Mouse (Mus musculus) G1E (cell line): ENCODE results near the gene Naa38. TPM values are rescaled to one million over a fixed set of nuclear protein-coding genes. Genes with fewer than 3 reads are reported as not detected.
A peak's percentile ranks its signal among the peaks of the same experiment; 100 is the strongest.

ENCODE experiments used
- ATAC-seq: 2 replicates; pipeline ENCODE4 v1.8.0; 2016; ENCODE audit warnings: mild to moderate bottlenecking; ENCODE audit not compliant: insufficient number of reproducible peaks, poor library complexity, low FRiP score, severe bottlenecking; ENCODE audit errors: extremely low read depth
- DNase-seq: peaks from one replicate; pipeline ENCODE4 v3.0.0; 2012; ENCODE audit warnings: low spot score
- H3K27me3 ChIP-seq: 2 replicates; pipeline ENCODE4 v1.6.1; 2012; ENCODE audit warnings: mild to moderate bottlenecking, low read length, inconsistent platforms; ENCODE audit not compliant: insufficient read depth
- H3K36me3 ChIP-seq: replicated peaks from 2 replicates; pipeline ENCODE3; 2012; ENCODE audit warnings: mild to moderate bottlenecking, inconsistent platforms
- H3K4me1 ChIP-seq: 2 replicates; pipeline ENCODE4 v1.6.1; 2012; ENCODE audit warnings: low read depth, low read length, inconsistent platforms, mixed read lengths; ENCODE audit not compliant: insufficient read depth
- H3K4me3 ChIP-seq: 2 replicates; pipeline ENCODE4 v1.5.1; 2012; ENCODE audit warnings: low read depth, mild to moderate bottlenecking, inconsistent platforms, low read length, moderate library complexity, mixed read lengths
- H3K9me3 ChIP-seq: replicated peaks from 2 replicates; pipeline ENCODE4 v1.6.1; 2012; ENCODE audit warnings: inconsistent platforms
- CTCF ChIP-seq: IDR thresholded peaks from 2 replicates; pipeline ENCODE4 v1.5.1; 2012; ENCODE audit warnings: low read depth, low read length, inconsistent platforms, mixed read lengths
- GATA1 ChIP-seq: IDR thresholded peaks from 2 replicates; pipeline ENCODE4 v1.6.1; 2012; ENCODE audit warnings: borderline replicate concordance, low read length, inconsistent platforms, mixed read lengths
- GATA2 ChIP-seq: IDR thresholded peaks from 2 replicates; pipeline ENCODE4 v1.6.1; 2012; ENCODE audit warnings: low read depth, low read length, inconsistent platforms, borderline replicate concordance
- POLR2AphosphoS5 ChIP-seq: IDR thresholded peaks from 2 replicates; pipeline ENCODE4 v1.6.1; 2012; ENCODE audit warnings: low read depth, low read length, inconsistent platforms; ENCODE audit not compliant: insufficient replicate concordance
- TAL1 ChIP-seq: conservative IDR thresholded peaks from 2 replicates; pipeline ENCODE4 v1.6.1; 2012; ENCODE audit warnings: low read depth, low read length, inconsistent platforms, mixed read lengths
- polyA plus RNA-seq: library from polyadenylated mRNA; stranded (reverse); fragments of >175 nt; gene quantifications from 2 replicates; pipeline ENCODE4 v1.2.3, GENCODE M21; 2012
- total RNA-seq, 2 experiments: library from RNA; stranded (forward) in 1 of 2; stranded (reverse) in 1 of 2; fragments of 200-1000 nt in 1 of 2; fragments of >200 nt in 1 of 2; fragmentation: Nextera tagmentation in 1 of 2; gene quantifications; 2 replicates each; pipeline ENCODE4 v1.2.3; 2014 to 2017

The Naa38 gene
- total and polyA plus RNA-seq, 3 experiments: 98.4 to 171 (median 107) TPM

GRCm38 (mm10) chr11:69420554-69421000 is 25.3 kb downstream of the Naa38 start:
- Histone ChIP-seq H3K4me3 (peak overlapping the region; percentile 78; the same call in 1 of the 2 replicates), H3K36me3 (no peaks in the 10 kb centered on the region), H3K9me3 (no peaks in the 10 kb centered on the region), H3K27me3 (no peaks in the 10 kb centered on the region), H3K4me1 (peaks cover 79% of the 10 kb centered on the region)
- ATAC-seq (no peak), DNase-seq (no peak)
- TF ChIP-seq CTCF: no peak
- no peak for TF ChIP-seq GATA2
- no peak for TF ChIP-seq POLR2AphosphoS5
- no peak for TF ChIP-seq TAL1
- TF ChIP-seq GATA1: no peak

- H3K36me3 ChIP-seq: no peaks in the 10 kb centered on the region
- no peak overlapping the region; the same call in 1 of the 2 replicates for H3K4me3 ChIP-seq
- no peak for DNase-seq
- no peaks in the 10 kb centered on the region for H3K9me3 ChIP-seq
- no peaks in the 10 kb centered on the region for H3K27me3 ChIP-seq
- H3K4me1 ChIP-seq: peaks cover 86% of the 10 kb centered on the region
- no peak for ATAC-seq
- no peak for TF ChIP-seq GATA2
- no peak for TF ChIP-seq GATA1
- TF ChIP-seq CTCF: no peak
- TF ChIP-seq TAL1: no peak
- no peak for TF ChIP-seq POLR2AphosphoS5
Observed at GRCm38 (mm10) chr11:69421131-69421977, 26.1 kb downstream of the Naa38 start.

- H3K27me3 ChIP-seq: no peaks in the 10 kb centered on the region
- no peak for ATAC-seq
Observed at GRCm38 (mm10) chr11:69422842-69423241, 27.6 kb downstream of the Naa38 start.

GRCm38 (mm10) chr11:69423885-69424284 is 28.6 kb downstream of the Naa38 start:
- ATAC-seq (no peak), DNase-seq (peak; percentile 66)
- no peak overlapping the region for H3K4me3 ChIP-seq
- no peaks in the 10 kb centered on the region for H3K9me3 ChIP-seq
- TF ChIP-seq GATA1 (no peak), TAL1 (no peak), POLR2AphosphoS5 (no peak), CTCF (no peak), GATA2 (no peak)
- no peaks in the 10 kb centered on the region for H3K36me3 ChIP-seq
- peaks cover 80% of the 10 kb centered on the region for H3K4me1 ChIP-seq
- no peaks in the 10 kb centered on the region for H3K27me3 ChIP-seq

More at GRCm38 (mm10) chr11:69422842-69423241, 27.6 kb downstream of the Naa38 start:
- peaks cover 84% of the 10 kb centered on the region for H3K4me1 ChIP-seq
- TF ChIP-seq POLR2AphosphoS5 (no peak), GATA1 (no peak), TAL1 (no peak), CTCF (no peak), GATA2 (no peak)
- H3K36me3 ChIP-seq: no peaks in the 10 kb centered on the region
- no peaks in the 10 kb centered on the region for H3K9me3 ChIP-seq
- no peak overlapping the region for H3K4me3 ChIP-seq
- DNase-seq: no peak

- no peak for DNase-seq
- peaks cover 6% of the 10 kb centered on the region; the same call in 1 of the 2 replicates for H3K27me3 ChIP-seq
- H3K9me3 ChIP-seq: no peaks in the 10 kb centered on the region
- TF ChIP-seq POLR2AphosphoS5 (no peak), TAL1 (no peak), CTCF (no peak), GATA1 (no peak), GATA2 (no peak)
- H3K4me3 ChIP-seq: no peak overlapping the region
- no peaks in the 10 kb centered on the region for H3K36me3 ChIP-seq
- H3K4me1 ChIP-seq: peaks cover 72% of the 10 kb centered on the region
- no peak for ATAC-seq
Observed at GRCm38 (mm10) chr11:69426246-69426645, 31.0 kb downstream of the Naa38 start.

- DNase-seq (peak; percentile 34), ATAC-seq (no peak)
- Histone ChIP-seq H3K4me1 (peaks cover 66% of the 10 kb centered on the region), H3K36me3 (no peaks in the 10 kb centered on the region), H3K9me3 (no peaks in the 10 kb centered on the region), H3K4me3 (no peak overlapping the region), H3K27me3 (peaks cover 19% of the 10 kb centered on the region)
- TF ChIP-seq CTCF: no peak
- no peak for TF ChIP-seq GATA2
- TF ChIP-seq GATA1: no peak
- no peak for TF ChIP-seq TAL1
- no peak for TF ChIP-seq POLR2AphosphoS5
Observed at GRCm38 (mm10) chr11:69428751-69429150, 33.5 kb downstream of the Naa38 start.
